ENCODE assay signal across 9 mouse cellular contexts in the genomic region with DNA sequence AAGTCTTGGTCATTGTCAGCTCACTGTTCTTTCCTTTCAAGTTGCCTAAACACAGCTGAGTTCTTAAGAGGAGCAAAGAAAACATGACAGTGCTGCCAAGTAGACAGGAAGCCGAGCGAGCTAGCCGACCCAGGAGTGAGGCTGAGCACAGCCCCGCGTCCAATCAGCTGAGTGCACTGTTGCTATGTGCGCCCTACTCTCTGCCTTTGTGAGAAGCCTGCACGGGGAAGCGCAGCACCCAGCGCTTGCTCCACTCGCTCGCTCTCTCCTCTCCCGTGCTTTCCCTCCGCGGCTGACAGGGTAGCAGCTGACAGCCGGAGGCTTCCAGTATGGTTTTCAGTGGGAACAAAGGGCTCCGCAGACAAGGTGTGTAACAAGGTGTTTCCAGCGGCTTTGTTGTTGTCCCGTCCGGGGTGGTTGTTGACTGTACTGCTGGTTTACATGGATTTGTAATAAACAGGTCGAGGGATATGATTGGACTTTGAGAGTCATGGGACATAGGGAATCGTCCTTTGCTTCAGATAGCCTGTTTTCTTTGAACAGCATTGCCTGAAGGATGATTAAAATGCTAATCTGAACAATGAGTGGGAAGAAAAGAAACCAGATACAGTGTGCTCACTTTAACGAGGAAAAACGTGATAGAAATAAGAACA. TPM values are rescaled to one million over a fixed set of nuclear protein-coding genes. Genes with fewer than 3 reads are reported as not detected.
DNase-seq lines count a peak whose midpoint lies in the region; ATAC-seq lines count a peak whose summit lies in the region.
"Had no signal": no experiment of that assay in that cellular context is flagged by ENCODE, and none has a peak within 500 bp of the region (broad histone marks: within the 10 kb centered on the region; RNA-seq: fewer than 3 reads in every experiment).

No protein-coding gene starts in this region.

- ATAC-seq in embryonic facial prominence, embryonic 12.5 days (ENCODE audit: insufficient number of reproducible peaks, insufficient read depth, low FRiP score, low TSS enrichment) = peak; percentile 98
- ATAC-seq in limb, embryonic 12.5 days (ENCODE audit: insufficient number of reproducible peaks, insufficient read depth, low FRiP score, low TSS enrichment, low read depth) = peak; percentile 98
- ATAC-seq in midbrain, embryonic 14.5 days (ENCODE audit: low FRiP score, low TSS enrichment) = peak; percentile 96

- no peaks in the 10 kb centered on the region for H3K9me3 ChIP-seq in embryonic facial prominence, embryonic 12.5 days
- no peaks in the 10 kb centered on the region for H3K9me3 ChIP-seq in limb, embryonic 12.5 days
- no peaks in the 10 kb centered on the region for H3K9me3 ChIP-seq in midbrain, embryonic 14.5 days (ENCODE audit: control insufficient read depth, low read length)
- H3K9me3 ChIP-seq: G1E had no signal

- H3K9ac ChIP-seq in embryonic facial prominence, embryonic 12.5 days = peak overlapping the region; percentile 56
- H3K9ac ChIP-seq in limb, embryonic 12.5 days (replicated peaks) = peak overlapping the region; percentile 63
- peak overlapping the region; percentile 78 for H3K9ac ChIP-seq in midbrain, embryonic 14.5 days (replicated peaks; ENCODE audit: low read length)

- peak; percentile 84 for DNase-seq in 3134 (ENCODE audit: extremely low read depth, insufficient read length, low spot score)
- DNase-seq in adrenal gland, postnatal 25 days = peak; percentile 89
- peak; percentile 91 for DNase-seq in heart, adult 8-10 months (ENCODE audit: low spot score)
- peak; percentile 88 to 92 for DNase-seq in kidney, adult 8-10 months
- DNase-seq in midbrain, embryonic 14.5 days = peak; percentile 93
- DNase-seq in spleen, adult 12 weeks (ENCODE audit: low spot score) = peak; percentile 42

- 1% methylated on average over 23 of the region's 23 CpGs for WGBS in embryonic facial prominence, embryonic 12.5 days
- WGBS in limb, embryonic 12.5 days = under 1% methylated on average over 23 of the region's 23 CpGs
- WGBS in midbrain, embryonic 14.5 days = under 1% methylated on average over 23 of the region's 23 CpGs

- no peaks in the 10 kb centered on the region for H3K27me3 ChIP-seq in embryonic facial prominence, embryonic 12.5 days
- H3K27me3 ChIP-seq in limb, embryonic 12.5 days = 0 out of 2 replicates have a peak, but pooled peaks cover 4% of the 10 kb centered on the region
- H3K27me3 ChIP-seq in midbrain, embryonic 14.5 days (ENCODE audit: control insufficient read depth, insufficient read depth, low read length) = no peaks in the 10 kb centered on the region

- peak overlapping the region; percentile 48 for H3K4me3 ChIP-seq in embryonic facial prominence, embryonic 12.5 days
- H3K4me3 ChIP-seq in limb, embryonic 12.5 days (replicated peaks) = peak overlapping the region; percentile 51
- peak overlapping the region; percentile 51 for H3K4me3 ChIP-seq in midbrain, embryonic 14.5 days (replicated peaks; ENCODE audit: low read depth, low read length)

- H3K4me2 ChIP-seq in embryonic facial prominence, embryonic 12.5 days (replicated peaks) = peak overlapping the region; percentile 59
- peak overlapping the region; percentile 76 for H3K4me2 ChIP-seq in limb, embryonic 12.5 days
- peak overlapping the region; percentile 67 for H3K4me2 ChIP-seq in midbrain, embryonic 14.5 days (ENCODE audit: low read length)

- peaks cover 16% of the 10 kb centered on the region; the same call in 1 of the 2 replicates for H3K4me1 ChIP-seq in embryonic facial prominence, embryonic 12.5 days
- peaks cover 18% of the 10 kb centered on the region for H3K4me1 ChIP-seq in limb, embryonic 12.5 days (replicated peaks)
- H3K4me1 ChIP-seq in midbrain, embryonic 14.5 days (ENCODE audit: control insufficient read depth, insufficient read depth, low read length) = peaks cover 45% of the 10 kb centered on the region

- peak overlapping the region; percentile 81 for H3K27ac ChIP-seq in embryonic facial prominence, embryonic 12.5 days
- H3K27ac ChIP-seq in limb, embryonic 12.5 days = peak overlapping the region; percentile 82
- H3K27ac ChIP-seq in midbrain, embryonic 14.5 days (replicated peaks; ENCODE audit: low read depth, low read length) = peak overlapping the region; percentile 99

- H3K36me3 ChIP-seq in embryonic facial prominence, embryonic 12.5 days = no peaks in the 10 kb centered on the region
- no peaks in the 10 kb centered on the region for H3K36me3 ChIP-seq in limb, embryonic 12.5 days
- no peaks in the 10 kb centered on the region for H3K36me3 ChIP-seq in midbrain, embryonic 14.5 days (ENCODE audit: control insufficient read depth, insufficient read depth, low read length)
- H3K36me3 ChIP-seq: G1E had no signal

RNA-seq across cellular contexts. Expression of a gene that starts 23.4 kb away (rescaled TPM):
- total RNA-seq in adrenal gland, postnatal 25 days (2021) = 110 and 125 TPM in 2 replicates
- 13.4 and 14.0 TPM in 2 replicates for polyA plus RNA-seq in embryonic facial prominence, embryonic 12.5 days (2016; fragmentation: Nextera tagmentation; extraction: Ambion mirVana)
- total RNA-seq in heart, adult 8-10 months (2022) = 10 to 100 TPM; 20.6 to 41.9 (median 32.7) TPM
- polyA plus RNA-seq in limb, embryonic 12.5 days (2016; fragmentation: Nextera tagmentation; extraction: Ambion mirVana) = 10.4 and 13.1 TPM in 2 replicates
- polyA plus RNA-seq in midbrain, embryonic 14.5 days (2014; fragmentation: Nextera tagmentation; extraction: Ambion mirVana) = 26.0 and 35.9 TPM in 2 replicates

Comparison
In these comparisons a context has a peak if more than half of its experiments do, and no peak if none do; other contexts are left out.
1. Peak in every context shown above with its lines: DNase-seq, ATAC-seq, H3K4me3 ChIP-seq and H3K27ac ChIP-seq.
2. DNase-seq: peak in every context shown above with its lines; median percentile 93 in midbrain, embryonic 14.5 days; 91 in heart, adult 8-10 months; 90 in kidney, adult 8-10 months; 89 in adrenal gland, postnatal 25 days; 84 in 3134; 42 in spleen, adult 12 weeks.